Mouse (Mus musculus) heart, adult 2 months (tissue): ENCODE measurements around the gene Usp35. TPM values are rescaled to one million over a fixed set of nuclear protein-coding genes. Genes with fewer than 3 reads are reported as not detected.
A peak's percentile ranks its signal among the peaks of the same experiment; 100 is the strongest.

ENCODE experiments used
- DNase-seq, 2 experiments: peaks; one replicate each; pipeline ENCODE4 v3.0.0; 2021
- H3K27ac ChIP-seq: fragments of 200-600 bp; 2 replicates; pipeline ENCODE4 v1.8.1; 2022
- H3K27me3 ChIP-seq: fragments of 200-500 bp; 2 replicates; pipeline ENCODE4 v1.6.1; 2012; ENCODE audit warnings: mild to moderate bottlenecking, low read length, inconsistent platforms, mixed read lengths; ENCODE audit not compliant: control insufficient read depth, insufficient read depth
- H3K36me3 ChIP-seq: fragments of 200-500 bp; 2 replicates; pipeline ENCODE4 v1.6.1; 2012; ENCODE audit warnings: low read length, inconsistent platforms; ENCODE audit not compliant: control insufficient read depth, insufficient read depth
- H3K4me1 ChIP-seq: fragments of 200-500 bp; 2 replicates; pipeline ENCODE4 v1.6.1; 2011; ENCODE audit warnings: low read length; ENCODE audit not compliant: control insufficient read depth, insufficient read depth
- H3K4me3 ChIP-seq: fragments of 200-600 bp; 2 replicates; pipeline ENCODE4 v1.8.1; 2022
- H3K79me2 ChIP-seq: fragments of 200-500 bp; replicated peaks from 2 replicates; pipeline ENCODE4 v1.6.1; 2012; ENCODE audit warnings: mild to moderate bottlenecking, inconsistent platforms, low read length, moderate library complexity, mixed read lengths; ENCODE audit not compliant: control insufficient read depth, insufficient read depth
- H3K9ac ChIP-seq: fragments of 200-500 bp; 2 replicates; pipeline ENCODE4 v1.6.1; 2012; ENCODE audit warnings: low read depth, mild to moderate bottlenecking, control low read depth, inconsistent platforms, low read length, mixed read lengths
- CTCF ChIP-seq: fragments of 200-600 bp; IDR thresholded peaks from 2 replicates; pipeline ENCODE4 v1.8.1; 2022; ENCODE audit warnings: antibody characterized with exemption, mild to moderate bottlenecking, moderate library complexity
- EP300 ChIP-seq: fragments of 200-500 bp; IDR thresholded peaks from 2 replicates; pipeline ENCODE4 v1.6.1; 2011; ENCODE audit warnings: low read depth, low read length, control low read depth; ENCODE audit not compliant: insufficient read depth
- POLR2A ChIP-seq: fragments of 200-500 bp; IDR thresholded peaks from 2 replicates; pipeline ENCODE4 v1.6.1; 2011; ENCODE audit warnings: mild to moderate bottlenecking, low read depth, low read length, control low read depth; ENCODE audit not compliant: insufficient read depth
- WGBS: fragments of 180-500 bp; shearing (Covaris S2); methylation state at CpG from one replicate; pipeline ENCODE4 v1.1.7; 2018; 5-methylcytosine and 5-hydroxymethylcytosine counted together
- intact Hi-C: fragments of 180-260 bp; cut with DNase I; formaldehyde crosslinking; loops from one replicate; pipeline ENCODE4 v1.15.1; 2025
- polyA plus RNA-seq: library from polyadenylated mRNA; depleted of rRNA; stranded (reverse); fragments of >200 nt; gene quantifications from 2 replicates; pipeline ENCODE4 v1.2.3, GENCODE M21; 2012
- total RNA-seq, 2 experiments: library from RNA; stranded (reverse); gene quantifications; 2 replicates each; pipeline ENCODE4 v1.2.3; 2021

The Usp35 gene
- total and polyA plus RNA-seq, 3 experiments, result 0.84 to 2.5 (median 1.0) TPM

- no peak for TF ChIP-seq EP300
- TF ChIP-seq CTCF, result no peak
- DNase-seq, result no peak
- H3K36me3 ChIP-seq, result no peaks in the 10 kb centered on the region
- H3K79me2 ChIP-seq, result no peaks in the 10 kb centered on the region
- intact Hi-C loops, result no loop called here
- H3K4me1 ChIP-seq, result peaks cover 6% of the 10 kb centered on the region
- 76% methylated on average over 1 of the region's 1 CpGs for WGBS
- no peak overlapping the region for H3K27ac ChIP-seq
- no peak overlapping the region for H3K9ac ChIP-seq
- H3K4me3 ChIP-seq, result no peak overlapping the region
- H3K27me3 ChIP-seq, result no peaks in the 10 kb centered on the region
These were observed 4.9 kb upstream of the Usp35 start for GRCm38 (mm10) chr7:97336678-97337077.

GRCm38 (mm10) chr7:97334406-97334805, 2.6 kb upstream of the Usp35 start:
- Histone ChIP-seq H3K4me3 (no peak overlapping the region), H3K27me3 (no peaks in the 10 kb centered on the region), H3K27ac (no peak overlapping the region), H3K9ac (no peak overlapping the region), H3K79me2 (no peaks in the 10 kb centered on the region), H3K36me3 (no peaks in the 10 kb centered on the region), H3K4me1 (no peaks in the 10 kb centered on the region; the same call in 1 of the 2 replicates)
- 97% methylated on average over 2 of the region's 2 CpGs for WGBS
- intact Hi-C loops, result loop anchor here (5.0 kb wide), 1 partner anchor 38 kb away; the partner anchor contains the start of gene Alg8
- TF ChIP-seq CTCF, result no peak
- no peak for TF ChIP-seq EP300
- no peak for TF ChIP-seq POLR2A
- no peak for DNase-seq

GRCm38 (mm10) chr7:97333113-97333898, 1.5 kb upstream of the Usp35 start:
- DNase-seq, result no peak
- TF ChIP-seq EP300, result no peak
- intact Hi-C loops, result loop anchor here (5.0 kb wide), 1 partner anchor 39 kb away; the partner anchor contains the start of gene Alg8
- Histone ChIP-seq H3K4me3 (peak overlapping the region; percentile 95; the same call in 1 of the 2 replicates), H3K4me1 (no peaks in the 10 kb centered on the region; the same call in 1 of the 2 replicates), H3K27me3 (no peaks in the 10 kb centered on the region), H3K9ac (no peak overlapping the region), H3K27ac (no peak overlapping the region; the same call in 1 of the 2 replicates), H3K79me2 (no peaks in the 10 kb centered on the region), H3K36me3 (no peaks in the 10 kb centered on the region)
- 73% methylated on average over 6 of the region's 6 CpGs for WGBS

- no peaks in the 10 kb centered on the region for H3K27me3 ChIP-seq
- H3K27ac ChIP-seq, result peak overlapping the region; percentile 91
- H3K4me3 ChIP-seq, result peak overlapping the region; percentile 95
- H3K9ac ChIP-seq, result peak overlapping the region; percentile 80
- DNase-seq, result no peak
- no peak for TF ChIP-seq POLR2A
- TF ChIP-seq EP300, result no peak
- TF ChIP-seq CTCF, result no peak
- no peaks in the 10 kb centered on the region for H3K36me3 ChIP-seq
- H3K4me1 ChIP-seq, result no peaks in the 10 kb centered on the region; the same call in 1 of the 2 replicates
- H3K79me2 ChIP-seq, result no peaks in the 10 kb centered on the region
- 3% methylated on average over 9 of the region's 9 CpGs for WGBS
- intact Hi-C loops, result loop anchor here (5.0 kb wide), 1 partner anchor 40 kb away; the partner anchor contains the start of gene Alg8
These were observed 834 bp upstream of the Usp35 start for GRCm38 (mm10) chr7:97332667-97333041.

DNA sequence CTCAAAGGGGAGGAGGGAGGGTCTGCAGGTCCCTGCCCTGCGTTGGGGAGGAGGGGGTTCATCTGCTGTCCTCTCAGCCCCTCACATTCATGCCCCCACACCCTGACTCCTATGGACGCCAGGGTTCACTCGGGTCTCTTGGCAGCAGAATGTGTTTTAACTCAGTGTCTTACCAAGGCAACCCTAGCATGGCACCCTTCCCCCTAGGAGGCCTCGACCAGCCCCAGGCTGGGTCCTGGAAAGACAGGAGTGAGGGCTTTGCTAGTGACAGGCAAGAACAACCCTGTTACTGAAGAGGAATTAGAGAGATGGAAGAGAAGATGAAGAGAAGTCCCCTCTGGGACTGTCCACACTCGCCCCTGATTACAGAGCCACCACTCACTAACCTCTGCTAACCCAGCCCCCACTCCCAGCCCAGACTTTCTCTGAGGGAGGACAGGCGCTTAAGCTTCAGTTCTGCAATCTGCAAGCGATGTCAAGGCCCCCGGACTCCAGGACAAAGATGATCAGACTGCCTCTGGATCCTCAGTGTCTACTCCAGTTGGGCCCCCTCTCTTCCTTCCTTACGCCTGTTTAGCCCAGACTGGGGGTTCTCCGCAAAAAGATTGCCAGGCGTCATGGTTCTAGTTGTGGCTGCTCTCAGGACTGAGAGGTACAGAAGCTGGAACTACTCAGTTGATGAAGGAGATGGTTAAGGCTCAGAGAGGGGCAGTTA, 732 bp downstream of the Usp35 start:
- TF ChIP-seq POLR2A, result no peak
- no peak for TF ChIP-seq CTCF
- no peak for TF ChIP-seq EP300
- H3K36me3 ChIP-seq, result no peaks in the 10 kb centered on the region
- DNase-seq, result no peak
- no peak overlapping the region; the same call in 1 of the 2 replicates for H3K9ac ChIP-seq
- H3K27ac ChIP-seq, result no peak overlapping the region
- H3K4me3 ChIP-seq, result peak overlapping the region; percentile 95
- intact Hi-C loops, result loop anchor here (2.0 to 5.0 kb wide), 2 partner anchors 41 to 148 kb away; partner anchors contain the start of gene Alg8
- H3K27me3 ChIP-seq, result no peaks in the 10 kb centered on the region
- WGBS, result 59% methylated on average over 11 of the region's 11 CpGs
- H3K4me1 ChIP-seq, result no peaks in the 10 kb centered on the region; the same call in 1 of the 2 replicates
- H3K79me2 ChIP-seq, result no peaks in the 10 kb centered on the region
